Mouse (Mus musculus) forebrain, postnatal 0 days (tissue): Measurements from ENCODE around the gene Ncaph2. TPM values are rescaled to one million over a fixed set of nuclear protein-coding genes. Genes with fewer than 3 reads are reported as not detected.

Experiments used
- ATAC-seq: fragments of 200-750 bp; cut with Nextera tagmentation; 2 replicates; pipeline ENCODE4 v1.8.0; 2017; ENCODE audit warnings: mild to moderate bottlenecking, moderate library complexity
- DNase-seq: peaks from one replicate; pipeline ENCODE4 v3.0.0-alpha.2; 2015
- H3K27ac ChIP-seq: fragments of 300-500 bp; sonication (generic); 2 replicates; pipeline ENCODE4 v1.5.1; 2014; ENCODE audit warnings: low read depth, mild to moderate bottlenecking, antibody characterized with exemption, low read length, moderate library complexity, mixed read lengths
- H3K27me3 ChIP-seq: fragments of 300-500 bp; sonication (generic); 2 replicates; pipeline ENCODE4 v1.6.1; 2014; ENCODE audit warnings: mild to moderate bottlenecking, low read length, mixed read lengths; ENCODE audit not compliant: insufficient read depth
- H3K36me3 ChIP-seq: fragments of 300-500 bp; sonication (generic); 2 replicates; pipeline ENCODE4 v1.6.1; 2014; ENCODE audit warnings: mild to moderate bottlenecking, moderate library complexity; ENCODE audit not compliant: insufficient read depth
- H3K4me1 ChIP-seq: fragments of 300-500 bp; sonication (generic); 2 replicates; pipeline ENCODE4 v1.6.1; 2014; ENCODE audit warnings: antibody characterized with exemption; ENCODE audit not compliant: insufficient read depth
- H3K4me2 ChIP-seq: fragments of 300-500 bp; sonication (generic); 2 replicates; pipeline ENCODE4 v1.6.1; 2014; ENCODE audit warnings: low read depth, mild to moderate bottlenecking, moderate library complexity
- H3K4me3 ChIP-seq: fragments of 300-500 bp; sonication (generic); 2 replicates; pipeline ENCODE4 v1.5.1; 2014; ENCODE audit warnings: low read depth, low read length, mixed read lengths
- H3K9ac ChIP-seq: fragments of 300-500 bp; sonication (generic); 2 replicates; pipeline ENCODE4 v1.6.1; 2014; ENCODE audit warnings: mild to moderate bottlenecking
- H3K9me3 ChIP-seq: fragments of 300-500 bp; sonication (generic); 2 replicates; pipeline ENCODE4 v1.6.1; 2016; ENCODE audit warnings: low read length
- CTCF ChIP-seq: sonication (generic); IDR thresholded peaks from 2 replicates; pipeline ENCODE4 v1.5.1; 2016; ENCODE audit warnings: antibody characterized with exemption, control low read depth, low read depth
- WGBS: fragments of 180-500 bp; shearing (Covaris S2); extraction: QIAGEN DNeasy Blood & Tissue Kit; methylation state at CpG from one replicate; pipeline ENCODE4 v1.1.7; 2014; 5-methylcytosine and 5-hydroxymethylcytosine counted together
- polyA plus RNA-seq: library from polyadenylated mRNA; unstranded; fragments of >200 nt; fragmentation: Nextera tagmentation; extraction: Ambion mirVana; gene quantifications from 2 replicates; pipeline ENCODE4 v1.2.1, GENCODE M21; 2015
- total RNA-seq: library from RNA; depleted of rRNA; stranded (reverse); fragments of >200 nt; gene quantifications from 2 replicates; pipeline ENCODE4 v1.2.3, GENCODE M21; 2014

Ncaph2 gene
- total and polyA plus RNA-seq, 2 experiments from 2014 or later: 93.8 to 94.9 TPM

GRCm38 (mm10) chr15:89377938-89378828 is 22.7 kb downstream of the Ncaph2 start:
- peak overlapping the region; percentile 37 for H3K4me3 ChIP-seq
- H3K36me3 ChIP-seq: no peaks in the 10 kb centered on the region
- no peak for ATAC-seq
- no peaks in the 10 kb centered on the region for H3K9me3 ChIP-seq
- no peak overlapping the region for H3K27ac ChIP-seq
- no peak for DNase-seq
- H3K9ac ChIP-seq: peak overlapping the region; percentile 35
- H3K4me2 ChIP-seq: peak overlapping the region; percentile 53
- no peak for TF ChIP-seq CTCF
- WGBS: 12% methylated on average over 46 of the region's 46 CpGs
- peaks cover 32% of the 10 kb centered on the region for H3K27me3 ChIP-seq
- H3K4me1 ChIP-seq: 0 out of 2 replicates have a peak, but pooled peaks cover 4% of the 10 kb centered on the region

DNA sequence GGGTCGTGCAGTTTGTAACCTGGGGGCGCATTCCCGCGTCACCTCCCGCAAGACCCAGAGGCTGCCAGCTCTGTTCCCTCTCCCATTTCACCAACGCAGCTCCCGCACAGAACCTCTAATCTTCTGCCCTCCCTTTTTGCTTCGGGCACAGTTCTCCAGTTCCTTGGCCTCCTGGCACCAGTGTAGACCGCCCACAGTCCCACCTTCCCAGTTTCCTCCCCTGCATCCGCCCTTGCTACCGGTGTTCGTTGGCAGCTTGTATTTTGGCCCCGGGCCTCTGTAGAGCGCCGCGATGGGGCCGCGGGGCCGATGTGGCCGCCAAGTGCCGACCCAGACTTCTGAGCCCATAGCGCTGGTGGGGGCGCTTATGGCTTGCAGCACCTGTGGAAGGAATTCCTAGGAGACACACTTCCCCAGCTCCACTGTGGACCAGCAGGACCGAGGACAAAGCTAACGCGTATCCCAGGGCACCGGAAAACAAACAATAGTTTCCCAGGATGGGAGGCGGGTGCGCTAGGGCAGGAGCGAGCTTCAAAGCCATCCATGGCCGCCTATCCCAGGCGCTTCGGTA is 23.4 kb downstream of the Ncaph2 start, which contains the start of gene Odf3b:
TSS of gene Odf3b (minus strand) at position 452 of the 571 bp plus-strand sequence.
- no peaks in the 10 kb centered on the region for H3K9me3 ChIP-seq
- peak within 1 kb of the TSS; percentile 53 for H3K4me2 ChIP-seq
- DNase-seq: peak; percentile 44
- peak; percentile 7; the same call in 1 of the 2 replicates for ATAC-seq
- peak within 1 kb of the TSS; percentile 37 for H3K4me3 ChIP-seq
- no peaks in the 10 kb centered on the region for H3K36me3 ChIP-seq
- H3K27me3 ChIP-seq: peaks cover 32% of the 10 kb centered on the region
- 0 out of 2 replicates have a peak, but pooled peaks cover 4% of the 10 kb centered on the region for H3K4me1 ChIP-seq
- H3K27ac ChIP-seq: no peak within 1 kb of the TSS
- no peak for TF ChIP-seq CTCF
- WGBS: 2% methylated on average over 32 of the region's 33 CpGs
- peak within 1 kb of the TSS; percentile 35 for H3K9ac ChIP-seq

DNA sequence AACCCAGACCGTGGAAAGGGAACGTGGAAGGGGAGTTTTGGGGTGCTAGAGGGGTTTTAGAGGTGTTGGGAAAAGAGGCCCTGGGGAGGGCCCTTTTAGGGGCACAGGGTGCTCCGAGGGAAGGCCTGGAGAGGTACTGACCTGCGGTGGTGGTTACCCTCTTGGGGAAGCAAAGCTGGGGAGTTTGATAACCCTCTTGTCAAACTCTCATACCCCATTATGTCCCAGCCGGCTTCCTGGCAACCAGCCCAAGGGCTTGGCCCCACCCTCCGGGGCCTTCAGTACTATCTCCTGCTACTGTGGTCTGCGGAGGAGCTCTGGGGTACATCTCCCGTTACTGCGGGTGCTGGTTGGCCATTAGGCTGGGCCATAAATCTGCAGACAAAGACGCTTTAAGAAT is 23.9 kb downstream of the Ncaph2 start:
- peaks cover 32% of the 10 kb centered on the region for H3K27me3 ChIP-seq
- TF ChIP-seq CTCF: no peak
- 9% methylated on average over 10 of the region's 10 CpGs for WGBS

DNA sequence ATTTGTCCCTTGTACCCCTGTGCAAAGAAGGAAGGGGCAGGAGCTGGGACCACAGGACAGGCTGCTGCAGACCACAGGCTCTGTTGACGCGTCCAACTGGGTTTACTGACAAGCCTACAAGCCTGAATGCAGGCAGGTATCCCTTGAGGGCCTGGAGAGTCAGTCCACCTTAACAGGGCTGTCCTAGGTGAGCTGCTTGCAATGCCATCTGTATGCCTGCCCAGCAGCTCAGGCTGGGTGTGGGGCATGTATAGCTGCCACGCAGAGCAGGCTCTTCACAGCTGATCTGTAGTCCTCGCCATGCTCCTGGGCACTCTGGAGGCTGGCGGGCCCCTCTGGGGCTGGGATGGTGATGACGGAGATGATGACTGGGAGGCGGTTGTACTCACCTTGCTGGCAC is 29.1 kb downstream of the Ncaph2 start, which contains the start of gene Klhdc7b:
TSS of gene Klhdc7b (plus strand) at position 301 of the 400 bp plus-strand sequence.
- TF ChIP-seq CTCF: no peak
- no peaks in the 10 kb centered on the region for H3K4me1 ChIP-seq
- ATAC-seq (no peak), DNase-seq (no peak)
- no peak within 1 kb of the TSS for H3K27ac ChIP-seq
- H3K4me3 ChIP-seq: no peak within 1 kb of the TSS
- H3K4me2 ChIP-seq: no peak within 1 kb of the TSS
- 0 out of 2 replicates have a peak, but pooled peaks cover 3% of the 10 kb centered on the region for H3K27me3 ChIP-seq
- WGBS: 91% methylated on average over 7 of the region's 7 CpGs
- no peaks in the 10 kb centered on the region for H3K36me3 ChIP-seq
- H3K9ac ChIP-seq: no peak within 1 kb of the TSS
- H3K9me3 ChIP-seq: no peaks in the 10 kb centered on the region

More for the DNA sequence above, 23.9 kb downstream of the Ncaph2 start:
- no peaks in the 10 kb centered on the region for H3K9me3 ChIP-seq
- 0 out of 2 replicates have a peak, but pooled peaks cover 4% of the 10 kb centered on the region for H3K4me1 ChIP-seq
- no peak overlapping the region for H3K27ac ChIP-seq
- peak overlapping the region; percentile 53 for H3K4me2 ChIP-seq
- ATAC-seq (no peak), DNase-seq (no peak)
- H3K9ac ChIP-seq: peak overlapping the region; percentile 35
- H3K36me3 ChIP-seq: no peaks in the 10 kb centered on the region
- peak overlapping the region; percentile 37; the same call in 1 of the 2 replicates for H3K4me3 ChIP-seq

- H3K4me2 ChIP-seq: no peak overlapping the region
- H3K27me3 ChIP-seq: no peaks in the 10 kb centered on the region
- 59% methylated on average over 12 of the region's 12 CpGs for WGBS
- no peaks in the 10 kb centered on the region for H3K9me3 ChIP-seq
- H3K36me3 ChIP-seq: no peaks in the 10 kb centered on the region
- DNase-seq: no peak
- H3K27ac ChIP-seq: no peak overlapping the region
- no peak overlapping the region for H3K4me3 ChIP-seq
- no peak for TF ChIP-seq CTCF
- ATAC-seq: no peak
- H3K4me1 ChIP-seq: no peaks in the 10 kb centered on the region
- no peak overlapping the region for H3K9ac ChIP-seq
These were observed 31.6 kb downstream of the Ncaph2 start for GRCm38 (mm10) chr15:89387127-89387526.

GRCm38 (mm10) chr15:89390081-89390480 is 34.6 kb downstream of the Ncaph2 start:
- H3K4me1 ChIP-seq: no peaks in the 10 kb centered on the region
- no peak for ATAC-seq
- no peak overlapping the region for H3K27ac ChIP-seq
- no peaks in the 10 kb centered on the region for H3K27me3 ChIP-seq
- DNase-seq: no peak
- H3K4me2 ChIP-seq: no peak overlapping the region
- 81% methylated on average over 10 of the region's 10 CpGs for WGBS
- TF ChIP-seq CTCF: no peak
- H3K9me3 ChIP-seq: no peaks in the 10 kb centered on the region
- no peak overlapping the region for H3K9ac ChIP-seq
- H3K36me3 ChIP-seq: no peaks in the 10 kb centered on the region
- H3K4me3 ChIP-seq: no peak overlapping the region

- WGBS: 85% methylated on average over 4 of the region's 4 CpGs
- no peaks in the 10 kb centered on the region for H3K4me1 ChIP-seq
- no peaks in the 10 kb centered on the region for H3K9me3 ChIP-seq
- no peak for TF ChIP-seq CTCF
- no peak overlapping the region for H3K4me3 ChIP-seq
- ATAC-seq (no peak), DNase-seq (no peak)
- no peaks in the 10 kb centered on the region for H3K27me3 ChIP-seq
- H3K4me2 ChIP-seq: no peak overlapping the region
- no peak overlapping the region for H3K27ac ChIP-seq
- H3K9ac ChIP-seq: no peak overlapping the region
- H3K36me3 ChIP-seq: no peaks in the 10 kb centered on the region
These were observed 41.4 kb downstream of the Ncaph2 start for GRCm38 (mm10) chr15:89396883-89397282.
